Mouse (Mus musculus): ENCODE measurements at regions not wholly inside any gene's neighbourhood (a gene's known extent, or its start where the extent isn't known, plus 50 kb on each side); places are given as distances from the start of the nearest gene placed in this dataset.

DNA sequence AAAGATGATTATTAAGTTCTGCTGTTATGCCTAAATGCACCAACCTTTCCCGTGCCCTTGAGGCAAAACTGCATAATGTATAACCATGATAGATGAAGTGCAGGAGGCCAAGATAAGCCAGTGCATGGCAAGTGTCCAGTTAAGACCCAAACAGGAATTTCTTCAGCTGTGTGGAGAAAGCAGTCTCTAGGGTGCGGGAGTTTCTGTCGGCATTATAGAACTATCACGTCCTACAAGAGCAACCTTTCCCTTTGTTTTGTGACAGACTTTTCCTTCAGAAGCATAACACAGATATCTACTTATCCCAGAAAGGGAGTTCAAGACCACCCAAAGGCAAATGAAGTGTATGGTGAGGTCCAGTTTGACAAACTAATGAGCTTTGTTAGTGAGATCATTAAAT is 560.1 kb upstream of the Cdh18 start:
- no peak overlapping the region for H3K4me3 ChIP-seq (ENCODE audit: low read depth, low read length)
- H3K4me1 ChIP-seq (ENCODE audit: control insufficient read depth, insufficient read depth, low read length): no peaks in the 10 kb centered on the region
- no peak for ATAC-seq (ENCODE audit: low FRiP score)
- no peak for DNase-seq (ENCODE audit: low spot score, missing footprints)
- no peak overlapping the region for H3K9ac ChIP-seq (ENCODE audit: low read length)
- H3K27me3 ChIP-seq (ENCODE audit: control insufficient read depth, insufficient read depth, low read length): no peaks in the 10 kb centered on the region
- H3K36me3 ChIP-seq (ENCODE audit: control insufficient read depth, insufficient read depth, low read length): no peaks in the 10 kb centered on the region
- H3K27ac ChIP-seq (ENCODE audit: low read depth, low read length): no peak overlapping the region
- WGBS: 89% methylated on average over 4 of the region's 4 CpGs
- H3K9me3 ChIP-seq (ENCODE audit: control insufficient read depth, low read length): no peaks in the 10 kb centered on the region
- no peak overlapping the region for H3K4me2 ChIP-seq

DNA sequence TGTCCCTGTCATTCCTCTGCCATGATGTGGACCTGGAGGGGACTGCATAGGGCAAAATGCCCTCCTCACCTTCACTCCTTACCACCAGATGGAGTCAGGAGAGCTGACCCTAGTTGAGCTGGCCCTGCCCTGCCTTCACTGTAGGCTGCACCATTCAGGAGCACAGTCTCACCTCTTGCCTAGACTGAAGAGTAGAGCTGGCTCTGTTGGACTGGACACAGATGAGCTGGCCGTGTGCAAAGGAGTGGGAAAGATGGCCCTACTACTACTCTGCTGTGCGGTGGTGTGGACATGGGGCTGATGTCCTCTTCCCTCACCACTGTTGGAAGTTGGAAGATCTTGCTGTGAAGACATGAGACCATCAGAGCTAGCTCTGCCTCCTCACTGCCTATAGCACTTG is 555.5 kb upstream of the Cdh18 start:
- DNase-seq (ENCODE audit: low spot score, missing footprints) (no peak), ATAC-seq (ENCODE audit: low FRiP score) (no peak)
- H3K4me1 ChIP-seq (ENCODE audit: control insufficient read depth, insufficient read depth, low read length): no peaks in the 10 kb centered on the region
- no peaks in the 10 kb centered on the region for H3K27me3 ChIP-seq (ENCODE audit: control insufficient read depth, insufficient read depth, low read length)
- no peaks in the 10 kb centered on the region for H3K9me3 ChIP-seq (ENCODE audit: control insufficient read depth, low read length)
- no peak overlapping the region for H3K4me2 ChIP-seq
- 82% methylated on average over 2 of the region's 2 CpGs for WGBS
- no peak overlapping the region for H3K4me3 ChIP-seq (ENCODE audit: low read depth, low read length)
- no peak overlapping the region for H3K9ac ChIP-seq (ENCODE audit: low read length)
- H3K36me3 ChIP-seq (ENCODE audit: control insufficient read depth, insufficient read depth, low read length): no peaks in the 10 kb centered on the region
- no peak overlapping the region for H3K27ac ChIP-seq (ENCODE audit: low read depth, low read length)

GRCm38 (mm10) chr15:21995121-21995826 is 553.5 kb upstream of the Cdh18 start:
- no peak overlapping the region for H3K27ac ChIP-seq (ENCODE audit: low read depth, low read length)
- ATAC-seq (ENCODE audit: low FRiP score) (no peak), DNase-seq (ENCODE audit: low spot score, missing footprints) (no peak)
- no peak overlapping the region for H3K9ac ChIP-seq (ENCODE audit: low read length)
- H3K9me3 ChIP-seq (ENCODE audit: control insufficient read depth, low read length): no peaks in the 10 kb centered on the region
- H3K4me2 ChIP-seq: no peak overlapping the region
- H3K4me3 ChIP-seq (ENCODE audit: low read depth, low read length): no peak overlapping the region
- no peaks in the 10 kb centered on the region for H3K36me3 ChIP-seq (ENCODE audit: control insufficient read depth, insufficient read depth, low read length)
- 70% methylated on average over 3 of the region's 3 CpGs for WGBS
- H3K4me1 ChIP-seq (ENCODE audit: control insufficient read depth, insufficient read depth, low read length): no peaks in the 10 kb centered on the region
- no peaks in the 10 kb centered on the region for H3K27me3 ChIP-seq (ENCODE audit: control insufficient read depth, insufficient read depth, low read length)

DNA sequence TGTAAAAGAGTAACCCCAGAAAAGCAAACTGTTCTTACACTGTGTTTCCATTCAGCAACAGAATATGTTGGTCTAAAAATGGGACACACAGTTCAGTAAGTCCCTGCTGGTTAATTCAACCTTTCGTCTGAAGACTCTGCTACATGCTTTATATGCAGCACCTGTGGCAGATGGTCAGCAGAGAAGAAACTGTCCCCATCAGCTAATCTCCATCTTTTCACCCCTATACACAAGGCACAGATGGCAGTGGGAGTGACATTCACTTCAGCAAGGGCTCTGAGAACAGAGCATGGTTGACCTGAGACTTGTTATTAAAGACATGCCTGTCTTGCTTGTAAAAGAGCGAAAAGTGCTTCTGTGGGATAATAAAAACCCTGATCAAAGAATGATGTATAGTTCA is 528.8 kb upstream of the Cdh18 start:
- Histone ChIP-seq H3K9ac (ENCODE audit: low read length) (no peak overlapping the region), H3K36me3 (ENCODE audit: control insufficient read depth, insufficient read depth, low read length) (no peaks in the 10 kb centered on the region), H3K9me3 (ENCODE audit: control insufficient read depth, low read length) (no peaks in the 10 kb centered on the region), H3K27ac (ENCODE audit: low read depth, low read length) (no peak overlapping the region), H3K4me2 (no peak overlapping the region), H3K4me1 (ENCODE audit: control insufficient read depth, insufficient read depth, low read length) (no peaks in the 10 kb centered on the region), H3K27me3 (ENCODE audit: control insufficient read depth, insufficient read depth, low read length) (no peaks in the 10 kb centered on the region), H3K4me3 (ENCODE audit: low read depth, low read length) (no peak overlapping the region)
- ATAC-seq (ENCODE audit: low FRiP score): no peak
- DNase-seq (ENCODE audit: low spot score, missing footprints): no peak
- WGBS: 74% methylated on average over 2 of the region's 2 CpGs

- Histone ChIP-seq H3K4me1 (ENCODE audit: control insufficient read depth, insufficient read depth, low read length) (no peaks in the 10 kb centered on the region), H3K36me3 (ENCODE audit: control insufficient read depth, insufficient read depth, low read length) (no peaks in the 10 kb centered on the region), H3K27ac (ENCODE audit: low read depth, low read length) (no peak overlapping the region), H3K4me2 (no peak overlapping the region), H3K4me3 (ENCODE audit: low read depth, low read length) (no peak overlapping the region), H3K9ac (ENCODE audit: low read length) (no peak overlapping the region), H3K9me3 (ENCODE audit: control insufficient read depth, low read length) (no peaks in the 10 kb centered on the region), H3K27me3 (ENCODE audit: control insufficient read depth, insufficient read depth, low read length) (no peaks in the 10 kb centered on the region)
- 79% methylated on average over 3 of the region's 3 CpGs for WGBS
- DNase-seq (ENCODE audit: low spot score, missing footprints): no peak
- no peak for ATAC-seq (ENCODE audit: low FRiP score)
Observed at GRCm38 (mm10) chr15:22030215-22030614, 518.6 kb upstream of the Cdh18 start.

- no peak for ATAC-seq (ENCODE audit: low FRiP score)
- Histone ChIP-seq H3K36me3 (ENCODE audit: control insufficient read depth, insufficient read depth, low read length) (no peaks in the 10 kb centered on the region), H3K4me2 (no peak overlapping the region)
Observed at GRCm38 (mm10) chr15:22046423-22046822, 502.4 kb upstream of the Cdh18 start.

DNA sequence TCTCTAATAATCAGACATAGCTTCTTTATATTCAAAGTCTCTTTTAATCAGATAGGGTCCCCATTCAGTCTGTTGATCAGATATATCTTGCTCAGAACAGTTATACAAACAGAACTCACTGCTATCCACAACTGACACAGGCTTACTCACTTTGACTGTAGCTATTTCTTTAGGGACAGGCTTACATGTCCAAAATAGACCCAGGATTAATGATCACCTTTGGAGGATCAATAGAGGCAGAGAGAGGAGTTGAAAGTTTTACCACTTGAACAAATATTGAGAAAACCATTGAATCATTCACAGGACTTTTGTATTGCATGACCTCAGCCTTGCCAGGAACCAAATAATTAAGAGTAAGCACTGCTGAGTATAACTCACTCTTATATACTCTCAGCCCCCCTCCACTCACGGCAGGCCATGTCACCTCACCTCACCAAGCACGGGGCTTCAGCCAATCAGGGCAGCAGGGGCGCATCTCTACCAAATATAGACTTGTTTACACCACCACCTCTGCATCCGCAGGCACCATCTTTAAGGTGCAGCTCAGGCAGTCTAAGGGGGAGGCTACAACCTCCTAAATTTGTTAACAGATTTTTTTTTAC is 501.8 kb upstream of the Cdh18 start:
- no peak overlapping the region for H3K4me2 ChIP-seq
- ATAC-seq (ENCODE audit: low FRiP score) (no peak), DNase-seq (ENCODE audit: low spot score, missing footprints) (no peak)
- 84% methylated on average over 4 of the region's 4 CpGs for WGBS
- no peaks in the 10 kb centered on the region for H3K36me3 ChIP-seq (ENCODE audit: control insufficient read depth, insufficient read depth, low read length)
- H3K9ac ChIP-seq (ENCODE audit: low read length): no peak overlapping the region
- no peak overlapping the region for H3K4me3 ChIP-seq (ENCODE audit: low read depth, low read length)
- no peaks in the 10 kb centered on the region for H3K4me1 ChIP-seq (ENCODE audit: control insufficient read depth, insufficient read depth, low read length)
- H3K27ac ChIP-seq (ENCODE audit: low read depth, low read length): no peak overlapping the region
- no peaks in the 10 kb centered on the region for H3K9me3 ChIP-seq (ENCODE audit: control insufficient read depth, low read length)
- no peaks in the 10 kb centered on the region for H3K27me3 ChIP-seq (ENCODE audit: control insufficient read depth, insufficient read depth, low read length)

More at GRCm38 (mm10) chr15:22046423-22046822, 502.4 kb upstream of the Cdh18 start:
- Histone ChIP-seq H3K4me3 (ENCODE audit: low read depth, low read length) (no peak overlapping the region), H3K9ac (ENCODE audit: low read length) (no peak overlapping the region), H3K9me3 (ENCODE audit: control insufficient read depth, low read length) (no peaks in the 10 kb centered on the region), H3K27me3 (ENCODE audit: control insufficient read depth, insufficient read depth, low read length) (no peaks in the 10 kb centered on the region), H3K27ac (ENCODE audit: low read depth, low read length) (no peak overlapping the region), H3K4me1 (ENCODE audit: control insufficient read depth, insufficient read depth, low read length) (no peaks in the 10 kb centered on the region)
- no peak for DNase-seq (ENCODE audit: low spot score, missing footprints)

- Histone ChIP-seq H3K27me3 (ENCODE audit: control insufficient read depth, insufficient read depth, low read length) (no peaks in the 10 kb centered on the region), H3K27ac (ENCODE audit: low read depth, low read length) (no peak overlapping the region), H3K36me3 (ENCODE audit: control insufficient read depth, insufficient read depth, low read length) (no peaks in the 10 kb centered on the region), H3K4me2 (no peak overlapping the region), H3K9ac (ENCODE audit: low read length) (no peak overlapping the region), H3K4me1 (ENCODE audit: control insufficient read depth, insufficient read depth, low read length) (no peaks in the 10 kb centered on the region), H3K9me3 (ENCODE audit: control insufficient read depth, low read length) (no peaks in the 10 kb centered on the region), H3K4me3 (ENCODE audit: low read depth, low read length) (no peak overlapping the region)
- no peak for DNase-seq (ENCODE audit: low spot score, missing footprints)
- WGBS: 72% methylated on average over 3 of the region's 3 CpGs
- ATAC-seq (ENCODE audit: low FRiP score): no peak
Observed at GRCm38 (mm10) chr15:22086856-22087255, 462.0 kb upstream of the Cdh18 start.

DNA sequence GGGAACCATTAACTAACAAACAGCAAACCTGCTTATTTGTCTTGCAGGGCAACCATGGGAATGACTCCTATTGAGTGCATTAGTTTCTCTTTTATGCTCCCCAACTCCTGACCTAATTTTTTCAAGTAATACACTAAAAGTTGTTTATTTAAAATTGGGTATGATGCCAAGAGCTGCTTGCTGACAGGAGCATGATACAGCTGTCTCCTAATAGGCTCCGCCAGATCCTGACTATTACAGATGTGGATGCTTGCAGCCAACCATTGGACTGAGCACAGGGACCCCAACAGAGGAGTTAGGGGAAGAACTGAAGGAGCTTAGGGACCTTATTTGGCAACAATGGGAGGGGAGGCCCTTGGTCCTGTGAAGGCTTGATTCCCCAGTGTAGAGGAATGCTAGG is 427.1 kb upstream of the Cdh18 start:
- H3K4me3 ChIP-seq (ENCODE audit: low read depth, low read length): no peak overlapping the region
- no peaks in the 10 kb centered on the region for H3K27me3 ChIP-seq (ENCODE audit: control insufficient read depth, insufficient read depth, low read length)
- H3K4me1 ChIP-seq (ENCODE audit: control insufficient read depth, insufficient read depth, low read length): no peaks in the 10 kb centered on the region
- ATAC-seq (ENCODE audit: low FRiP score) (no peak), DNase-seq (ENCODE audit: low spot score, missing footprints) (no peak)
- no peak overlapping the region for H3K4me2 ChIP-seq
- no peaks in the 10 kb centered on the region for H3K9me3 ChIP-seq (ENCODE audit: control insufficient read depth, low read length)
- 83% methylated on average over 1 of the region's 1 CpGs for WGBS
- H3K36me3 ChIP-seq (ENCODE audit: control insufficient read depth, insufficient read depth, low read length): no peaks in the 10 kb centered on the region
- H3K27ac ChIP-seq (ENCODE audit: low read depth, low read length): no peak overlapping the region
- H3K9ac ChIP-seq (ENCODE audit: low read length): no peak overlapping the region
